Mouse (Mus musculus): ENCODE measurements around the gene Pabpn1l. TPM values are rescaled to one million over a fixed set of nuclear protein-coding genes. Genes with fewer than 3 reads are reported as not detected.

Pabpn1l gene
- polyA plus RNA-seq, 1 experiment from 2014 or later: not detected

DNA sequence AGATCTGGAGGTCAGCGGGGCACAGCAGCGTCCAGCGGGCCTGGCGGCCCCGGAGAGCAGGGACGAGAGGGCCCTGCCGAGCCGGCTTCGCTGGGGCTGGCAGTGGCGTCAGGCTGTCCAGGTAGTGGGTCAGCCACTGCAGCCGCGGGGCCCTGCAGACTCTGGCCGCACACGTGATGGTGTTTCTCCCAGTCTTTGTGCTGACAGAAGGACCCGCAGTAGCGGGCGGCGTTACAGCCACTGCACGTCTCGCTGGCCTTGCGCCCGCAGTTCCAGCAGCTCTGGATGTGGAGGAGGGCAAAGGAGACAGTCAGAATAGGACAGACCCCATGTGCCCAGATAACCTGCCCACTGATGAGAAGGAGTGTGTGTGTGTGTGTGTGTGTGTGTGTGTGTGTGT is 8.2 kb upstream of the Pabpn1l start:
- H3K4me1 ChIP-seq: peaks cover 8% of the 10 kb centered on the region; the same call in 1 of the 2 replicates
- peaks cover 16% of the 10 kb centered on the region; the same call in 1 of the 2 replicates for H3K27me3 ChIP-seq
- peak overlapping the region; percentile 6 for H3K4me3 ChIP-seq
- WGBS: 46% methylated on average over 22 of the region's 22 CpGs
- ATAC-seq (ENCODE audit: insufficient number of reproducible peaks, insufficient read depth, low FRiP score, low TSS enrichment): no peak
- peak overlapping the region; percentile 26 for H3K4me2 ChIP-seq (replicated peaks)
- no peak overlapping the region for H3K27ac ChIP-seq
- no peaks in the 10 kb centered on the region for H3K36me3 ChIP-seq
- H3K9me3 ChIP-seq: no peaks in the 10 kb centered on the region
- peak overlapping the region; percentile 27; the same call in 1 of the 2 replicates for H3K9ac ChIP-seq

DNA sequence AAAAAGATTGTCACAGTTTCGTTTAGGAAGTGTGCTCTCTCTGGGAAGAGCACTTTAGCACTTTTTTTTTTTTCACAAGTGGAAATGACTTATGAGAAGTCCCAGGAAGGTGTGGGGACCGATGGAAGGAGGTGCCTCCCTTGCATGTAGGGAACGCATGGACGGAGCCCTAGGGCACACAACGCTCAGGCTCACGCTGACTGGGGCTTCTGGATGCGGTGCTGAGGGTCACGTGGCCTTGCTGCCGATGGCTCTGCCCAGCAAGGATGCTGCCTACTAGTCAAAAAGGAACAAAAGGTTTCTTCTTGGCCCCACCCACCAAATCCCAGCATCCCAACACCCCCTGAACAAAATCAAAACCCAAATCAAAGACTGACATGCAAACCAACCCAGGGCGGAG is 6.8 kb upstream of the Pabpn1l start:
- Histone ChIP-seq H3K4me3 (no peak overlapping the region), H3K9ac (no peak overlapping the region), H3K36me3 (no peaks in the 10 kb centered on the region), H3K27me3 (peaks cover 16% of the 10 kb centered on the region; the same call in 1 of the 2 replicates), H3K4me2 (replicated peaks) (no peak overlapping the region), H3K4me1 (0 out of 2 replicates have a peak, but pooled peaks cover 8% of the 10 kb centered on the region), H3K9me3 (no peaks in the 10 kb centered on the region), H3K27ac (no peak overlapping the region)
- no peak for ATAC-seq (ENCODE audit: insufficient number of reproducible peaks, insufficient read depth, low FRiP score, low TSS enrichment)
- 30% methylated on average over 10 of the region's 10 CpGs for WGBS

- no peak overlapping the region for H3K4me3 ChIP-seq
- H3K27me3 ChIP-seq: peaks cover 16% of the 10 kb centered on the region; the same call in 1 of the 2 replicates
- no peak overlapping the region for H3K4me2 ChIP-seq (replicated peaks)
- ATAC-seq (ENCODE audit: insufficient number of reproducible peaks, insufficient read depth, low FRiP score, low TSS enrichment): no peak
- H3K36me3 ChIP-seq: no peaks in the 10 kb centered on the region
- WGBS: 76% methylated on average over 2 of the region's 2 CpGs
- no peak overlapping the region for H3K9ac ChIP-seq
- H3K27ac ChIP-seq: no peak overlapping the region
- 0 out of 2 replicates have a peak, but pooled peaks cover 8% of the 10 kb centered on the region for H3K4me1 ChIP-seq
- no peaks in the 10 kb centered on the region for H3K9me3 ChIP-seq
Measured at GRCm38 (mm10) chr8:122626896-122627295, 4.4 kb upstream of the Pabpn1l start.

DNA sequence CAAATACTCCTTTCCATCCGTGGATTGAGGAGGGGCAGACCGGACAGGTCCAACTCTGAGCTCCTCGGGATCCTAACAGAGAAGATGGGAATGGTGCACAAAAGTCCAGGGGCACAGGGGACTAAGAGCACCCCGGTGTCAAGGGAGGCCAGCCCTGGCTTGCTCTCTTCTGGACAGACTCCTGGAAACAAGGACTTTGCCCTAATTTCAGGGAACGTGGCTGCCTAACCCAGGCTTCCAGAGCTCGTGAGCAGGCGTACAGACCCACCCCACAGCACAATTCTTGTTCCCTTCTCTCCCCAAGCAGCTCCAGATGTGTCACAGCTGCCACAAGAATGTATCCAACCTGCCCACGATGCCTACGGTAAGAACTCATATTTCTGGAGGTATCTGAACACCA is 3.3 kb upstream of the Pabpn1l start:
- Histone ChIP-seq H3K4me3 (no peak overlapping the region), H3K27me3 (peaks cover 15% of the 10 kb centered on the region; the same call in 1 of the 2 replicates), H3K36me3 (no peaks in the 10 kb centered on the region), H3K4me1 (0 out of 2 replicates have a peak, but pooled peaks cover 7% of the 10 kb centered on the region), H3K27ac (no peak overlapping the region), H3K9ac (no peak overlapping the region), H3K9me3 (no peaks in the 10 kb centered on the region), H3K4me2 (replicated peaks) (no peak overlapping the region)
- no peak for ATAC-seq (ENCODE audit: insufficient number of reproducible peaks, insufficient read depth, low FRiP score, low TSS enrichment)
- WGBS: 74% methylated on average over 9 of the region's 9 CpGs

DNA sequence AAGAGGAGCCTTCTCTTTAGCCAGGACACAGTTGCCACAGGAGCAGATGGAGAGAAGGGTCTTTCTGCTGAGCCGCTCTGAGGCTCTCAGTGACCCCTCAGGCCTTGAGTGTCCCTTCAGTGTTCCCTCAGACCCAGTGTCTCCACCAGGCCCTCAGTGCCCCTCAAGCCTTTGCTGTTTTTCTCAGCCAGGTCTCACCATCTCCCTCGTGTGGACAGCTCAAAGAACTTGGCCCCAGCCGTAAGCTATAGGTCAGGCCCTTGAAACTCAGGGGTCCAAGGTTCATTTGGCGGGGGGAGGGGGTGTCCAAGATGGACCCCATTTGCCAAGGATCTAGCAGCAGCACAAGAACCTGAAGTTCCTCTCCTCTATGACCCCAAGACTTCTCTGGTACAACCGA is 2.1 kb upstream of the Pabpn1l start:
- H3K36me3 ChIP-seq: no peaks in the 10 kb centered on the region
- 66% methylated on average over 5 of the region's 5 CpGs for WGBS
- peaks cover 8% of the 10 kb centered on the region; the same call in 1 of the 2 replicates for H3K27me3 ChIP-seq
- no peak overlapping the region for H3K9ac ChIP-seq
- H3K4me3 ChIP-seq: no peak overlapping the region
- peaks cover 5% of the 10 kb centered on the region for H3K4me1 ChIP-seq
- H3K27ac ChIP-seq: no peak overlapping the region
- H3K4me2 ChIP-seq (replicated peaks): no peak overlapping the region
- H3K9me3 ChIP-seq: no peaks in the 10 kb centered on the region
- no peak for ATAC-seq (ENCODE audit: insufficient number of reproducible peaks, insufficient read depth, low FRiP score, low TSS enrichment)

GRCm38 (mm10) chr8:122623844-122624642 is 1.5 kb upstream of the Pabpn1l start:
- Histone ChIP-seq H3K4me2 (replicated peaks) (no peak overlapping the region), H3K4me1 (peaks cover 9% of the 10 kb centered on the region), H3K4me3 (no peak overlapping the region), H3K36me3 (no peaks in the 10 kb centered on the region), H3K9ac (no peak overlapping the region), H3K27me3 (peaks cover 8% of the 10 kb centered on the region; the same call in 1 of the 2 replicates), H3K27ac (no peak overlapping the region), H3K9me3 (no peaks in the 10 kb centered on the region)
- no peak for ATAC-seq (ENCODE audit: insufficient number of reproducible peaks, insufficient read depth, low FRiP score, low TSS enrichment)
- WGBS: 89% methylated on average over 17 of the region's 17 CpGs

DNA sequence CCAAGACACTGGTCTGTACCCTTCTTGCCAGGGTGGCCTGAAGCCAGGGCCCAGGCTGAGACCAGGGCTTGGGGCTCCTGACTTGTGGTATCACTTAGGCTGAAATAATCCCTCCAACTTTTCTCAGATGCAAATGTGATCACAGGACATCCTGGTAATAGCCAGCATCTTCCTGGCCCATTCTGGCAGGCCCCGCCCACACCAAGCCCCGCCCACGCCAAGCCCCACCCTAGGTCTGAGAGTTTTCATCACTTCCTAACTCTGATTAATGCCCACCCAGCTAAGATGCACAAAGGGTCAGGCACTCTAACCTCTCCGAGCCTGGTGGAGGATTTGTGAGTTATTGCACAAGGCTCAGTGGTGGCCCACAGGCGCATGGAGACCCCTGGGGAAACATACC is 2.1 kb downstream of the Pabpn1l start:
- Histone ChIP-seq H3K27ac (peak overlapping the region; percentile 65), H3K9me3 (no peaks in the 10 kb centered on the region), H3K4me3 (no peak overlapping the region), H3K27me3 (no peaks in the 10 kb centered on the region), H3K36me3 (no peaks in the 10 kb centered on the region), H3K4me1 (peaks cover 14% of the 10 kb centered on the region), H3K9ac (no peak overlapping the region), H3K4me2 (replicated peaks) (no peak overlapping the region)
- WGBS: 27% methylated on average over 5 of the region's 5 CpGs
- ATAC-seq (ENCODE audit: insufficient number of reproducible peaks, insufficient read depth, low FRiP score, low TSS enrichment): no peak

DNA sequence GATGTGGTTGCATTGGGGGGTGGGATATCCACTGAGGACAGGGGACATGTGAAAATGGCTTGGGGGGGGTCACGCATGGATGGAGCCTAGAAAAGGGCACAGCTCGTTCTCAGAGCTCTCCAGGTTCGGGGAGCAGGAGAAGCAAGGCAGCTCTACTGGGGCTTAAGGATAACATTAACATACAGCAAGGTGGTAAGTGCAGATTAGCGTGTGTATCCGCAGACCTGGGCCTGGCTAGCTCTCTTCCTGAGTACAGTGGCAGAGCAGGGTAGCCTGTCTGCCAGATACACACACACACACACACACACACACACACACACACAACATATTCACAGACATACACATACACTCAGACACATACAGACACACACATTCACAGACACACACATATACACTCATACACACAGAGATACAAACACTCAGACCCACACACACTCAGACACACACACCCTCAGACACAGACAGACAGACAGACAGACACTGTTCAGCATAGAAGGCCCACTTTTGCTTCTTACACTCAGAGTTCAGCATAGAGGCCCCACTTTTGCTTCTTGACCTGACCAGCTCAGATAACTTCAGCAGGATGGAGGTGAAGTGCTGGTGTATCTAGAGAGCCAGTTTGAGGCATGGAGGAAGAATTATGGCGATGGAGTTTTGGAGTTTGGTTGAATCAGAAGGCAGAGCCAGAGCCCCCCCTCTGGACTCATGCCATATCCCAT is 3.7 kb downstream of the Pabpn1l start:
- H3K4me1 ChIP-seq: peaks cover 14% of the 10 kb centered on the region
- H3K27ac ChIP-seq: no peak overlapping the region
- WGBS: 61% methylated on average over 6 of the region's 6 CpGs

GRCm38 (mm10) chr8:122617947-122618546 is 4.5 kb downstream of the Pabpn1l start:
- H3K9ac ChIP-seq: no peak overlapping the region
- H3K27me3 ChIP-seq: no peaks in the 10 kb centered on the region
- no peak for ATAC-seq (ENCODE audit: insufficient number of reproducible peaks, insufficient read depth, low FRiP score, low TSS enrichment)
- WGBS: 26% methylated on average over 5 of the region's 7 CpGs
- no peak overlapping the region for H3K27ac ChIP-seq
- H3K4me3 ChIP-seq: no peak overlapping the region
- H3K9me3 ChIP-seq: no peaks in the 10 kb centered on the region
- H3K4me1 ChIP-seq: peaks cover 14% of the 10 kb centered on the region
- peaks cover 14% of the 10 kb centered on the region for H3K36me3 ChIP-seq
- H3K4me2 ChIP-seq (replicated peaks): no peak overlapping the region

More for the DNA sequence above, 3.7 kb downstream of the Pabpn1l start:
- no peak for ATAC-seq (ENCODE audit: insufficient number of reproducible peaks, insufficient read depth, low FRiP score, low TSS enrichment)
- Histone ChIP-seq H3K4me2 (replicated peaks) (no peak overlapping the region), H3K4me3 (no peak overlapping the region), H3K27me3 (no peaks in the 10 kb centered on the region), H3K9ac (no peak overlapping the region), H3K36me3 (peaks cover 10% of the 10 kb centered on the region), H3K9me3 (no peaks in the 10 kb centered on the region)

DNA sequence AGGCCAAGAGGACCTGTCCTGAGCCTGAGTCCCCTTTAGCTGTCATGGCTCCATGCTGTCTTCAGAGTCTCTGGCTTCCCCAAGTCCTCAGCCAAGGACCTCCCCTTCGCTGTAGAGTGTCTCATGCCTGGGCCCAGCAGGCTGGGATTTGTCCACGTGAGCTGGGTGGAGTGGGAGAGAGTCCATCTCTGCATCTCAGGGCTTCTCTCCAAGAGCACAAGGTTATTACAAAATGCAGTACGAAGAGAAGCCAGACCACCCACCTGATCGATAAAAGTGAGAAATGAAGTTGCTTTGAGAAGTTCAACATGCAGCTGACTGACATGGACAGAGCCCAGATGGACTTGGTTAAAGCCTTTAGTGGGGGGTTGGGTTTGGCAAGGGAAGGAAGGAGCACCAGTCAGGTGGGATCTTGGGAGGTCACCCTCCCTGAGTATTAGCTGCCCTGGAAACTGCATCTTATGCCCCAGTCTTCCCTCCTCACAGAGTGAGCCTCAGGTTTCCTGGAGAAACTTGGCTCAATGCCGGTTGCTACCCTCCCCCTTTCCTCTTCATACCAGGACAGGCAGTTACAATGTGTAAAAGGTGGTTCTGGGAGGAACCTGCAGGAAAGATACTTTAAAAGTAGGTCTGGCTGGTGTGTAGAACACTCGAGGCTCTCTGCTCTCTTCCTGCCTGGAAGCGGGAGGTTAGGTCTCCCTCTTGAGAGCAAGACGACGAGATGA is 6.2 kb downstream of the Pabpn1l start:
- no peaks in the 10 kb centered on the region for H3K27me3 ChIP-seq
- no peak overlapping the region for H3K9ac ChIP-seq
- H3K4me2 ChIP-seq (replicated peaks): no peak overlapping the region
- H3K36me3 ChIP-seq: peaks cover 14% of the 10 kb centered on the region
- peaks cover 24% of the 10 kb centered on the region for H3K4me1 ChIP-seq
- no peak overlapping the region for H3K4me3 ChIP-seq
- H3K27ac ChIP-seq: peak overlapping the region; percentile 37; the same call in 1 of the 2 replicates
- WGBS: 59% methylated on average over 9 of the region's 9 CpGs
- no peak for ATAC-seq (ENCODE audit: insufficient number of reproducible peaks, insufficient read depth, low FRiP score, low TSS enrichment)
- H3K9me3 ChIP-seq: no peaks in the 10 kb centered on the region

Measured in embryonic facial prominence, embryonic 12.5 days (tissue).